Mouse (Mus musculus) heart, postnatal 10 days (tissue): Measurements from ENCODE around the gene Acad10. TPM values are rescaled to one million over a fixed set of nuclear protein-coding genes. Genes with fewer than 3 reads are reported as not detected.

Experiments
- DNase-seq, 2 experiments: peaks; one replicate each; pipeline ENCODE4 v3.0.0; 2021
- intact Hi-C: fragments of 180-260 bp; cut with DNase I; formaldehyde crosslinking; loops from one replicate; pipeline ENCODE4 v1.15.1; 2025
- total RNA-seq, 2 experiments: library from RNA; stranded (reverse); gene quantifications; 2 replicates each; pipeline ENCODE4 v1.2.3; 2021

Gene Acad10
- total RNA-seq, 2 experiments from 2014 or later = 13.7 to 16.0 TPM

- intact Hi-C loops = loop anchor here (1.0 kb wide), 1 partner anchor 22 kb away; no protein-coding TSS in a partner anchor
- DNase-seq = peak; percentile 57
These were observed 61.3 kb downstream of the Acad10 start for GRCm38 (mm10) chr5:121598871-121599610.

DNA sequence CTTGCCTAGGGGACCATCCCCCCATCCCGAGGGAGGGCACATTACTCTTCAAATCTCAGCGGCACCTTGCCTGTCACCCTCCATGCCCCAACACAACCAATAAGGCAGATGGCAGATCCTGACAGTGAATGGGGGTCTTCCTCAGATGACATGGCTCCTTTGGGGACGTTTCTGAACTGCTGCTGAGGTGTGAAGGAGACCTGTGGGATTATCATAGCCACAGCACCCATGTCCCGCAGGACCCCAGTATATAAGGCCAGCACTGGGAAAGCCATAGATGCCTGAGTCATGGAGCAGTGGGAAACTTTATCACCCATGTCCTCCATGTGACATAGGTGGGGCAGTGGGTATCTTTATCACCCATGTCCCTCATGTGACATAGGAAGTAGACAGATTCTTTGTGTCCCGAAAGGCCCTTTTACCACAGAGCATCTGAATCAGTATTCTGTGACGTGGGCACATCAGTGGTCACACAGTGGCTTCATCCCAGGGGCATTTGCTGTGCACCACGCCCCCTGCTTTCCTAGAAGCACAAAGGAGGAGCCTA, 62.2 kb downstream of the Acad10 start:
- DNase-seq = no peak
- intact Hi-C loops = no loop called here

- DNase-seq = no peak
- intact Hi-C loops = no loop called here
These were observed 63.0 kb downstream of the Acad10 start for GRCm38 (mm10) chr5:121597332-121597731.

- no peak for DNase-seq
These were observed 64.1 kb downstream of the Acad10 start for GRCm38 (mm10) chr5:121596226-121596625.

DNA sequence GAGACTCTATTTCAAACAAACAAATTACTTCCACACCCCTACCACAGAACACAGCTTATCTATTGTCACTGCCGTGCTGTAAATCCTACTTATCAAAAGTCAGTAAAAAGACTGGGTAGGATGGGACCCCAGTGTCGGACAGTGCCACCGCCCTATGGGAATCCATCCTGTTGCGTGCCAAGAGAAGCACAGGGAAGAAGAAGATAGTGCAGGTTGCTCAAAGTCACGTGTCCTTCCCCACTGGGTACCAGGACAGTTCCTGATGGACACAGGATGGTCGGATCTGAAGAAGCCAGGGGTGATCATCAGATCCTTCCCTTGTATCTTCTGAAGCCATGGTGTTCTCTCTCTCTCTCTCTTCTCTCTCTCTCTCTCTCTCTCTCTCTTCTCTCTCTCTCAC, 64.6 kb downstream of the Acad10 start:
- intact Hi-C loops = no loop called here
- DNase-seq = no peak

More at GRCm38 (mm10) chr5:121596226-121596625, 64.1 kb downstream of the Acad10 start:
- intact Hi-C loops = no loop called here

DNA sequence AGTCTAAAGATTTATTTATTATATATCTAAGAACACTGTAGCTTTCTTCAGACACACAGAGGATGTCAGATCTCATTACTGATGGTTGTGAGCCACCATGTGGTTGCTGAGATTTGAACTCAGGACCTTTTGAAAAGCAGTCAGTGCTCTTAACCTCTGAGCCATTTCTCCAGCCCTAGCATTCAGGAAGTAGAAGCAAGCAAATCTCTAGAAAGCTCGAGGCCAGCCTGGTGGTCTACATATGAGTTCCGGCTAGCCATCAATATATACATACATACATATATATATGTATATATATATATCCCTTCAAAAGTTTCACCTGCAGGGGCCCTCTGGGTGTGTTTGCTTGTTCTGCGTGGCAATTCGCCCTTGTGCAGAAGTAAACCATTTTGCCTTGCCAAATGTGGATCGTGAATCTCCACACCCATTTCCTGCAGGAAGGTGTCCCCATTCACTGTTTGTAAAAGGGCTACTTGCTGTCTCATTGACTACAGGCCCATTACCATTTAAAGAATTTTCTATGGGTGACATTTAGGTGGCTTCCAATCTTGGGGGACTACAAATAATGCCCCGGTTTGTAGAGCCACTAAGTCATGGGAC, 65.5 kb downstream of the Acad10 start:
- DNase-seq = no peak
- intact Hi-C loops = loop anchor here (5.0 kb wide), 1 partner anchor 143 kb away; the partner anchor contains the start of genes Erp29 and Tmem116

- peak; percentile 88 to 91 for DNase-seq
- intact Hi-C loops = loop anchor here (5.0 kb wide), 1 partner anchor 141 kb away; the partner anchor contains the start of genes Erp29 and Tmem116
These were observed 66.6 kb downstream of the Acad10 start, which contains the start of gene Aldh2 for GRCm38 (mm10) chr5:121593451-121594401. TSS of gene Aldh2 (minus strand) at chr5:121593824.

DNA sequence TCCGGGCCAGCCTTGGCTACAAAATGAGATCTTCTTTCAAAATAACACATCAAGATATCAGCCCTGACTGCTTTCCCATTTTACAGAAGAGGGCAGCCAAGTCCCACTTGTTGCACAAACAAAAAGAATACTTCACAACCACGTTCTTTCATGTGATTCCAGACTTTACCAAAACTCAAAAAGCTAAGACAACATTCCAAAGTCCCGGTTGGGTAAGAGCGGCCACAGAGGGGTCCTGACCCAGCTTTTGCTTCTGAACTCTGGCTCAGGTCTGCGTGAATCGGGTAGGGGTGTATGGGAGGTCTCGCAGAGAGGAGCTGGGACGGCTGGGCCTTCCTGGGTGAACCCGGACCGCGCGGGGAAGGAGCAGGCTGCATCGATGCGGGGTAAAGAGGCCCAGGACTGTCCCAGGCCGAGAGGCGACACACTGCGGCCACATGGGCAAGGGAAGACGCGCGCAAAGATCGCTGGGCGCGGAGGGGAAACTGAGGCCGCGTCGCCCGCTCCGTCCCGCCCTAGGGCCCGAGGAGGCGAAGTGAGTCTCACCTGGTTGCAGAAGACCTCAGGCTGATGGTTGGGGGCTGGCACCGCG, 67.4 kb downstream of the Acad10 start:
- intact Hi-C loops = loop anchor here (5.0 kb wide), 1 partner anchor 141 kb away; the partner anchor contains the start of genes Erp29 and Tmem116
- no peak for DNase-seq

GRCm38 (mm10) chr5:121592064-121592815, 68.1 kb downstream of the Acad10 start:
- intact Hi-C loops = loop anchor here (5.0 kb wide), 1 partner anchor 140 kb away; the partner anchor contains the start of genes Erp29 and Tmem116
- DNase-seq = peak in 1 of 2 experiments; percentile 20

DNA sequence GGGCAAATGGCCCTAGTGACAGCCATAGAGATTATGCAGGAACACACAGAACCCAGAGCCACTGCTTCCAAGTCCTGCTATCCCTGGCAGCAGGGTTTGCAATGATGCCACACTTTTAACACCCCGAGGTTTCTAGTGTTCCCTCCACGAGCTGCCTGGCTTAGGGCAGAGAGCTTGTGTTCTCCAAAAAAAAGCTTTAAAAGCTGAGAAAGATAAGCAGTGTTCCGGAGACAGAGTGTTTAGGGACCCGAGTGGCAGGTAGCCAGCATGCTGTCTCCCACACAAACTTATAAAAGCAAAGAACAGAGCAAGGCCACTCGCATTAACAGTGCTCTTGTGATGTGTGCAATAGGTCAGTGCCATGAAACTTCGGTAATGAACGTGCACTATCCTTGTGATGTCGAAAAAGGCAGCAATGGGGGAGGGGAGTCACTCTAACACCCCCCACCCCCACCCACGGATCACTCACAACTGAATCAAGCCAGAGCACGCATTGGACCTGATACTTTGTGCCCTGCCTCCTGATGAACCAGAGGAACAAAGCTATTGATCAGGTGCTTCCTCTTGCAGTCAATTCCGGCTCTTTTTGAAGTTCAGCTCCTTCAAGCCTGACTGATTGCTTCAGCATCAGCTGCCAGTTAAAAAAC, 68.8 kb downstream of the Acad10 start:
- DNase-seq = peak; percentile 45 to 48
- intact Hi-C loops = loop anchor here (5.0 kb wide), 1 partner anchor 139 kb away; the partner anchor contains the start of genes Erp29 and Tmem116

DNA sequence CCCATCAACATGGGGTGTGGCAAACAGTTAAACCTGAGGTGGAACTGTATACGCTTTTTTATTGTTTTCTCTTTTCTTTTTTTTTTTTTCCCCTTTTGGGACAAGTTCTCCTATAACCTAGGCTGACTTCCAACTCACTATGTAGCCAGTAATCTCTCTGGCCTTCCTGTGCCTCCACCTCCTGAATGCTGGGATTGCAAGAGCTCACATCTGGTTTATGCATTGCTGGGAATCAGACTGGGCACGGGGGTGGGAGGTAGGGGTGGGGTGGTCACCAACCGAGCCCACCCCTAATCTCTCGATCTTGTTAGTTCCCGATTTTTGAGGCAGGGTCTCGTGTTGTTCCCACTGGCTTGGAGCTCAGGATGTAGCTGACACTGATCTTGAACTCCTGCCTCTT, 70.4 kb downstream of the Acad10 start:
- no peak for DNase-seq
- intact Hi-C loops = loop anchor here (5.0 kb wide), 1 partner anchor 138 kb away; the partner anchor contains the start of genes Erp29 and Tmem116

DNA sequence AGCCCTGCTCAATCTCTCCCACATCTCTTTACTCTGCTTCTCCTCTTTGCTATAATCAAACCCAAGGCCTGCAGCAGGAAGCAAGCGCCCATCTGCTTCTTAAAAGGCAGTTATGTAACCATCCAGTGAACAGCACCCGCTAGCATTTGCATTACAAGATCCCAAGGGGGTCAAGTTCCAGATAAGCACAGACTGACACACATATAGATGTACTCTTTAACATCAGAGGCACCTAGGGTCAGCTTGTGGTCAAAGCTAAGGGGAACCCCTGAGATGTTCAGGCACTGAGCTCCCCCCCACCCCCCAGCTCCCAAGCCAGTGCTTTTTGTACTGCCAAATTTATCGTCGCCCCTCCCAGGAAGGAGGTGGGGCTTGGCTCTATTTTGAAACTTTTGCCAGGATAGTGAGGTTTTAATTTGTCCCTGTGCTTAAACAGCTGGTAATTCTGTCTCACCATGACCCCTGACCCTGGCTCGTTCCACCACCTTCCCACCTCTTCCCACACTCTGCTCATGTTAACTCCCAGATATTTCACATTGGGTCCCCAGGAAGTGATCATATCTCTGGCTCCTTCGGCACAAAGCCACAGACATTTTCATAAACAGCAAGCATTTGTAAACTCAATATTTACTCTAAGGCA, 73.8 kb downstream of the Acad10 start:
- peak; percentile 55 to 71 for DNase-seq
- intact Hi-C loops = no loop called here

- intact Hi-C loops = no loop called here
- no peak for DNase-seq
These were observed 74.6 kb downstream of the Acad10 start for GRCm38 (mm10) chr5:121585699-121586098.

DNA sequence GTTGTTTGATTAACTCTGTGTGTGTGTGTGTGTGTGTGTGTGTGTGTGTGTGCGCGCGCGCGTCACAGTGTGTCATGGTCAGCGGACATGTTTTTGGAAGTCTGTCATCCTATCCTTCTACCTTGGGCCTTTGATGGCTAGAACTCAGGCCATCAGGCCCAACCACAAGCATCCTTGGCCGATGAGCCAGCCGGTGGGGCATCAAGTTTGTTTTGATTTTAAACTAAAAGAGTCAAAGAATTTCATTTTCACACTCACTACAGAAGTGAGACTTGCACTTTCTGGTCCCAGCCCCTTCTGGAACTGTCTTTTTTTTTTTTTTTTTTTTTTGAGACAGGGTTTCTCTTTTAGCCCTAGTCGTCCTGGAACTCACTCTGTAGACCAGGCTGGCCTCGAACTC, 75.3 kb downstream of the Acad10 start:
- intact Hi-C loops = no loop called here
- no peak for DNase-seq

DNA sequence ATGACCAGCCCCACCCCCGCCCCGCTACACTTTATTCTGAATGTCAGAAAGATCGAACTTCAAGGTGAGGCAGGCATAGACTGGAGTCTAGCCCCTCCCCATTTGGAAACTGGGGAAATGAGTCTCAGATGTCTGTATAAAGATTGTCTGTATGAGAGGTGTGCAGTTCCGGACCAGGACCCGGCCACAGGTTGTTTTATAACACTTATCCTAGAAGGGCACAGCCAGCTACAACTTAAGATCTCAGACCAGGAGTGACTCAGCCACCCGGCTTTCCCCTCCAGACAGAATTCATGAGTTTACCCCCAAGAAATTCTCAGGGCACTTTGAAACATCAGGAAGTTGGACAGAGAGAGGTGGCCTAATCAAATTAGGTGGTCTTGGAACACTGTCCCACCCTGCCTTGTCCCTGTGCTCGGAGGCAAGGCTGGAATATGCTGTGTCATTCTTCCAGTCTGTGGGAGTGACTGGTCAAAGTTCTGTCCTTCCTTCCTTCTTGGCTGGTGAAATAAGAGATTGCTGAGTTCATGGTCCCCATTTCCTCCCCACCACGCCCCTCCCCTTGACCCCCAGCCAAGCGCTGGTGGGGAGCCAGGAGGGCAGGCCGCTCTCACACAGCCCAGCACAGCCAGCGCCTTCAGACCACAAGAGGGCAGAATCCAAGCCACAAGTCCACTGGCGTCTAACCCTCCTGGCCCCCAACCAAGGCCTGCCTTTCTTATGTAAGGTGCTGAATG, 76.4 kb downstream of the Acad10 start:
- peak; percentile 94 to 96 for DNase-seq
- intact Hi-C loops = no loop called here

DNA sequence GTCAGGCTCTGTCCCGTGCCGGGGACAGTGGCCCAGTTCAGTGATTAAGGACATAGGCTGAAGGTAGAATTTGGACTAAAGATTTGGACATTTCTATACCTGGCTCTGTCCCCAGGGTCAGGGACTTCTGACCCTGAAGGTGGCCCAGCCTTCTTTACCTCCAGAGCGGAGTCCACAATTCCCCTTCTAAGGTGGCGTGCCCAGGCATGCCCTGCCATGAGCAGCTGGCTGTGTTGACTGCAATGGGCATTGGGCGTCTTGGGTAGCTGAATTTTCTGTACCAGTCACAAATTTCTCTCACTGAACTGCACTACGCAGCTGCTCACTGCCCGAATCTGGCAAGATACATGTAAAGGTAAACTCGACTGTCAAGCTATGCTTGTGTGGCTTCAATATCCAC, 78.4 kb downstream of the Acad10 start:
- intact Hi-C loops = no loop called here
- no peak for DNase-seq

- intact Hi-C loops = no loop called here
- DNase-seq = peak; percentile 48 to 53
These were observed 83.3 kb downstream of the Acad10 start for GRCm38 (mm10) chr5:121576927-121577488.
